Mouse (Mus musculus) E14TG2a.4 (cell line): ENCODE results near the gene Lrba.

ENCODE experiments used
- H3K27me3 ChIP-seq: 2 replicates; pipeline ENCODE4 v1.6.1; 2014; ENCODE audit warnings: low read length, control low read depth; ENCODE audit not compliant: insufficient read depth
- H3K36me3 ChIP-seq: 2 replicates; pipeline ENCODE4 v1.6.1; 2014; ENCODE audit warnings: low read length, control low read depth; ENCODE audit not compliant: insufficient read depth
- H3K4me1 ChIP-seq: replicated peaks from 2 replicates; pipeline ENCODE4 v1.6.1; 2014; ENCODE audit warnings: low read depth, low read length, control low read depth
- H3K4me3 ChIP-seq: replicated peaks from 2 replicates; pipeline ENCODE4 v1.5.1; 2014; ENCODE audit warnings: mild to moderate bottlenecking, low read length
- H3K9me3 ChIP-seq: 2 replicates; pipeline ENCODE4 v1.6.1; 2014; ENCODE audit warnings: low read length, control low read depth
- CTCF ChIP-seq: conservative IDR thresholded peaks from 2 replicates; pipeline ENCODE4 v1.5.1; 2014; ENCODE audit warnings: low read length
- NANOG ChIP-seq: IDR thresholded peaks from 2 replicates; pipeline ENCODE4 v1.6.1; 2014; ENCODE audit warnings: borderline replicate concordance, low read length, mixed read lengths
- POU5F1 ChIP-seq: IDR thresholded peaks from 2 replicates; pipeline ENCODE4 v1.6.1; 2014; ENCODE audit warnings: low read length, borderline replicate concordance

Gene Lrba

GRCm38 (mm10) chr3:86385047-86385446 is 160.6 kb downstream of the Lrba start:
- no peak for TF ChIP-seq NANOG
- no peak for TF ChIP-seq CTCF
- TF ChIP-seq POU5F1 = no peak
- H3K36me3 ChIP-seq = no peaks in the 10 kb centered on the region
- no peaks in the 10 kb centered on the region for H3K9me3 ChIP-seq
- peaks cover 3% of the 10 kb centered on the region for H3K4me1 ChIP-seq
- no peaks in the 10 kb centered on the region for H3K27me3 ChIP-seq
- H3K4me3 ChIP-seq = no peak overlapping the region

GRCm38 (mm10) chr3:86386246-86386645 is 161.8 kb downstream of the Lrba start:
- Histone ChIP-seq H3K36me3 (no peaks in the 10 kb centered on the region), H3K4me3 (no peak overlapping the region), H3K27me3 (no peaks in the 10 kb centered on the region), H3K4me1 (peaks cover 3% of the 10 kb centered on the region), H3K9me3 (no peaks in the 10 kb centered on the region)
- TF ChIP-seq POU5F1 = no peak
- TF ChIP-seq NANOG = no peak
- no peak for TF ChIP-seq CTCF

- no peaks in the 10 kb centered on the region for H3K4me1 ChIP-seq
- TF ChIP-seq CTCF (no peak), NANOG (no peak), POU5F1 (no peak)
- H3K9me3 ChIP-seq = no peaks in the 10 kb centered on the region
- no peaks in the 10 kb centered on the region for H3K27me3 ChIP-seq
- H3K36me3 ChIP-seq = no peaks in the 10 kb centered on the region
- no peak overlapping the region for H3K4me3 ChIP-seq
Observed at GRCm38 (mm10) chr3:86423828-86424227, 199.3 kb downstream of the Lrba start.

- Histone ChIP-seq H3K4me1 (no peaks in the 10 kb centered on the region), H3K27me3 (no peaks in the 10 kb centered on the region), H3K36me3 (no peaks in the 10 kb centered on the region), H3K9me3 (no peaks in the 10 kb centered on the region), H3K4me3 (no peak overlapping the region)
- TF ChIP-seq NANOG (no peak), POU5F1 (no peak), CTCF (no peak)
Observed at GRCm38 (mm10) chr3:86426733-86427132, 202.3 kb downstream of the Lrba start.

GRCm38 (mm10) chr3:86443497-86443896 is 219.0 kb downstream of the Lrba start:
- Histone ChIP-seq H3K4me3 (no peak overlapping the region), H3K27me3 (no peaks in the 10 kb centered on the region)
- TF ChIP-seq NANOG = no peak
- TF ChIP-seq CTCF = no peak
- TF ChIP-seq POU5F1 = no peak

GRCm38 (mm10) chr3:86451211-86451610 is 226.7 kb downstream of the Lrba start:
- H3K27me3 ChIP-seq = no peaks in the 10 kb centered on the region
- H3K9me3 ChIP-seq = no peaks in the 10 kb centered on the region
- TF ChIP-seq POU5F1 = no peak
- TF ChIP-seq NANOG = no peak
- no peaks in the 10 kb centered on the region for H3K36me3 ChIP-seq
- no peaks in the 10 kb centered on the region for H3K4me1 ChIP-seq
- no peak overlapping the region for H3K4me3 ChIP-seq

More at GRCm38 (mm10) chr3:86443497-86443896, 219.0 kb downstream of the Lrba start:
- Histone ChIP-seq H3K4me1 (0 out of 2 replicates have a peak, but pooled peaks cover 4% of the 10 kb centered on the region), H3K9me3 (no peaks in the 10 kb centered on the region), H3K36me3 (no peaks in the 10 kb centered on the region)

GRCm38 (mm10) chr3:86461582-86461981 is 237.1 kb downstream of the Lrba start:
- Histone ChIP-seq H3K27me3 (no peaks in the 10 kb centered on the region), H3K4me1 (no peaks in the 10 kb centered on the region), H3K9me3 (no peaks in the 10 kb centered on the region), H3K4me3 (no peak overlapping the region), H3K36me3 (no peaks in the 10 kb centered on the region)
- TF ChIP-seq POU5F1 (no peak), CTCF (no peak), NANOG (no peak)

GRCm38 (mm10) chr3:86489992-86490391 is 265.5 kb downstream of the Lrba start:
- Histone ChIP-seq H3K4me3 (no peak overlapping the region), H3K36me3 (no peaks in the 10 kb centered on the region), H3K9me3 (no peaks in the 10 kb centered on the region), H3K4me1 (no peaks in the 10 kb centered on the region), H3K27me3 (no peaks in the 10 kb centered on the region)
- TF ChIP-seq POU5F1 = no peak
- no peak for TF ChIP-seq NANOG
- TF ChIP-seq CTCF = no peak

GRCm38 (mm10) chr3:86500586-86500985 is 276.1 kb downstream of the Lrba start:
- no peaks in the 10 kb centered on the region for H3K36me3 ChIP-seq
- no peak for TF ChIP-seq NANOG
- no peak for TF ChIP-seq POU5F1
- no peak for TF ChIP-seq CTCF
- H3K9me3 ChIP-seq = no peaks in the 10 kb centered on the region
- H3K27me3 ChIP-seq = no peaks in the 10 kb centered on the region
- H3K4me3 ChIP-seq = no peak overlapping the region
- H3K4me1 ChIP-seq = no peaks in the 10 kb centered on the region
